Mouse (Mus musculus): Measurements from ENCODE around the gene Dock1.

The Dock1 gene

DNA sequence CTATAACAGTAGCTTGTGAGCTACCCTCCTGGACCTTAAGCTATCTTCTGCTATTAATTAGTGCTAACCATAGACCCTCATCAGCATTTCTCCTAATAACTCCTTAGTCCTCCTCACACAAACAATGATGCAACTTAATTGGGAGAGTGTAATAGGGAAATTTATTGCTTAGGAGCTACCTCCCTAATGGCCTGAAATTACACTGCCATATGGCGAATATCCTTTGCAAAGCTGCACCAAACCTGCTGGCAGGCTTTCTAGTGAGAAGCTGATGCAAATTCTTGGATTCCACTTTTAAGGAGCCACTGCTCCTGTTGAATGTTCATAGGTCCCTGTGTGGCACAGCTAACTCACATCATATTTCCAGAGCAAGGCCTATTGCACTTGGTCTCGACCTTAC is 320.5 kb downstream of the Dock1 start:
- no peak for DNase-seq

DNA sequence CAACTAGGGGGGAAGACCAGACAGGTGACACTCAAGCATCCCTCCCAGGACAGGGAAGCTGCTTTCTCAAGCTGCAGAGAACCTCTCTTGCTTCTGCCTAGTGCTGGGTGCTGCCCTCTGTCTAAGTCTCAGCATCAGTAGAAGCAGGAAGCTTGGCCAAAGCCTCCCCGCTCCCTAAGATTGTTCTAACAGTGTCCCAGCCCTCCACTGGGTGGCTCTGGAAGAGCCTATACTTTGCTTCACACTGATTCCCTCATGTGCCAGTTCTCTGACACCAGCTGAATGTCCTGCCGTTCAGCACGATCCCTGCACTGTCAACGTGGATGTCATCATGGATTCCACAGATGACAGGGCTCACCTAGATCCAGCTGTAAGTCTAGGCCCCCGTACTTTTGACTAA is 324.5 kb downstream of the Dock1 start:
- no peak for DNase-seq

DNA sequence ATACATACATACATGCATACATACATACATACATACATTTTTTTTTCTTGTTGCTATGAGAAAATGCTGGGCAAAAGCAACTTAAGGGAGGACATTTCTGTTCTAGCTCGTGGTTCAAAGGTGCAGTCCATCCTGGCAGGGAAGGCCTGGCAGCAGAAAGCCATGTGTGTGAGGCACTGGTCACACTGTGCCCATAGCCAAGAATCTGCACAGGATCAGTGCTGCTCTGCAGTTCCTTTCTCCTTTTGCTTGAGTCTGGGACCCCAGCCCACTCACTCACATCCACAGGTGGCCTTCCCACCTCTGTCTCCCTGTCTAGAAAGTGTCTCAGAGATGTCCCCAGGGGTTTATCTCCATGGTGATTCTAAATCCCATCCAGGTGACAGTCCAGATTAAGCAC is 331.8 kb downstream of the Dock1 start:
- DNase-seq: no peak

- DNase-seq: no peak
Observed at GRCm38 (mm10) chr7:135002891-135003290, 332.4 kb downstream of the Dock1 start.

DNA sequence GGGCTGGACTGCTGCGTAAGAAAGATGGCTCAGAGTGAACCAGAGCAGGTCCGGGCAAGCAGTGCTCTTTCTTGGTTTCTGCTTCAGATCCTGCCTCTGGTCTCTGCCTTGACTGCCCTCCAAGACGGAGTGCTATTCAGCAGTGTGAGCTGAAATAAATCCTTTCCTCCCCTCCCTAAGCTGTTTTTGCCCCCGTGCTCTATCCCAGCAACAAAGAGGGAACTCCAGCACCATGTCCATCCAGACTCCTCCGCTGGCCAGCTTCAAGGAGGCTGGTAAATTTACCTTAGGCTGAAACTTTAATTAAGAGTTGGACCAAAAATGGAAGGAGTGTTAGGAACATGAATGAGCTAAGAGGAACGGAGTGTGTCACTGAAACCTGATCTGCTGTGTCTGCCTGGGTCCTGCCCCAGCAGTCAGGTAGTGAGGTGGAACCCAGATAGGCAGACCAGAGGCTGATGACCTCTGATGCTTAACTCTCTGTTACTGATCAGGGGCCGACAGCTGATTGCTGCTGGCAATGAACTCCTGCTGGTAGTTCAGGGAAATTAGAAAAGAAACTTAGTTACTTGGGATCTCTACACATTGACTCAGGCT is 335.6 kb downstream of the Dock1 start:
- DNase-seq: no peak

GRCm38 (mm10) chr7:135008021-135008420 is 337.6 kb downstream of the Dock1 start:
- no peak for DNase-seq

DNA sequence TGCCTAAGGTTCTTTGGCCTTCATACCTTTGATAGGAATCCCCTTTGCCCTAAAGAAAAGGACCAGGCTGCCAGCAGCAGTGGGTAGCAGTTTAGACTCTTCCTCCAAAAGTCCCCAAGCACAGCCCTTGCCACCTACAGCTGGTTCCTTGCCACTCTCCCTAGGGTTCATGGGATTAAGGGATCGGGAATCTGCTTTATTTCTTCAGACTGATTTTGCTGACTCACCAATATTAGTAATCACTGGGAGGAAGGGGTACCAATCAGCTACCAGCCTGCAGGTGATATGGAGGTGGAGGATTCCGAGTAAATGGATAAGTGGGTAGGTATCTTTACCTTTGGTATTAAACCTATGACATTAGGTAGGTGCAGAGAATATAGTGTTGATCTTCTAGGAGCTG is 340.5 kb downstream of the Dock1 start:
- no peak for DNase-seq

DNA sequence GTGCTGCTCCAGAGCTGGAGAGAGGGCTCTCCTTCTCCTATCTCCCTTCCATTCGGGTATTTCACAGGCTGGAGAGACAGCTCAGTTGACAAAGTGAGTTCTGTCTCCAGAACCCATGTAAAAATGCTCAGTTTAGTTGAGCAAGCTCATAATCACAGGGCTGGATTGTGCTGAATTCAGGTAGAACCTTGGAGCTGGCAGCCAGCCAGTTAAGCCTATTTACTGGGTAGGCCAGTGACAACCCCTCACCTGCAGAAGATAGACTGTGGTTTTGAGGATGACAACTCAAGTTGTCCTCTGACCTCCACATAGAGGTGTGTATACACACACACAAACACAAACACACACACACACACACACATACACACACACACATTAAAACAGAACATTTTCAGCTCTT is 347.1 kb downstream of the Dock1 start:
- DNase-seq: no peak

GRCm38 (mm10) chr7:135020762-135021161 is 350.3 kb downstream of the Dock1 start:
- DNase-seq: no peak

- no peak for DNase-seq
Observed at GRCm38 (mm10) chr7:135021544-135022100, 351.2 kb downstream of the Dock1 start.

GRCm38 (mm10) chr7:135024531-135024930 is 354.1 kb downstream of the Dock1 start:
- DNase-seq: no peak

DNA sequence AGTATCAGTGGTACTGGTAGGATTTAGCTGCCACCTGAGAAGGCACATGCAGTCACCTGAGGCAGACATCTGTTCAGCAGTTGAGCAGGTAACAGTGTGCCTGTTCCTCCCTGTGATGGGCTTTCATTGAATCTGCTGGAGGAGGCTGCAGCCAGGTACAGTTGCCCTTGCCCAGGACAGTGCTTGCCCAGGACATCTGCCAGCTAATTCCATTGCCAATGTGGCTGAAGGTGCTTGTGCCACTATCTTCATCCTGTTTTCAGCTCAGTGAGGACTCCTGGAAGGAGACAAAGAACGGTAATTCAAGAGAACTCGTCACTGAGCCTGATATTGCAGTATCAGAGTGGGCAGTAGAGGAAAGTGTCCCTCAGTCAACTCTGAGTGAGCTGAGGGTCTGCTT is 358.3 kb downstream of the Dock1 start:
- no peak for DNase-seq

DNA sequence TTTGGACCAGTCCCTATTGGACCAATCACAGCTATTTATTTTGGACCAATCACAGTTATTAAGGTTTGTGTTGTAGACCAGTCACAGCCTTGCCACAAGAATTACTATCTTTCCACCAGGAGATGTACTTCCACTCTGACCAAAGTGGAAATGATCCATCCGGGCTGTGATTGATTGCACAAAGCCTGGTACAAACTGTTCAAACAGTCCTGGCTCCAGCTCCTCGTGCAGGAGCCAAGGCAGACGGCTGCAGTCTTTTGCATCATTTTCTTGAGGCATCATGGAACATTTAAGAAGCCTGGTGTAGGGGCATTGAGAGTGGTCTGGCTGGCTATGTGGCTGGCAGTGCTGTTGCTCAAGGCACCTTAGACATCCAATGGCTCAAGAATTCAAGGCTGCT is 358.7 kb downstream of the Dock1 start:
- peak; percentile 20 for DNase-seq

DNA sequence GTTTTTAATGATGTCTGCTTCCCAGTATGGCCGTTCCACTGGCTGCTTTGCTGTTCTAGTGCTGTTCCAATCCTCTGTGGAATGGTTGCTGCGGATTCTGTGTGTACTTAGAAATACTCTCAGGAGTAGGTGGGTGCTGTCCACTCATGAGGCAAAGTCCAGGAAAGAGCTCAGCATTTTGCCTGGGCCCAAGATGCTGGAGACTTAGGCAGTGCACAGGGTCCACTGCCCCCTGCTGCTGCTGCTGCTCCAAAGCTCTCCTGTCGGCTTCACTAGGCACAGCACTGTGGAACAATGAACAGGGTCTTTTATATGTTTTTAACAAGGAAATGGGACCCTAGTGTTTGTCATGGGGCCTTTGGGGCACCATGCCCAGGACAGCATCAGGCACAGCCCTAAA is 361.0 kb downstream of the Dock1 start:
- DNase-seq: no peak

DNA sequence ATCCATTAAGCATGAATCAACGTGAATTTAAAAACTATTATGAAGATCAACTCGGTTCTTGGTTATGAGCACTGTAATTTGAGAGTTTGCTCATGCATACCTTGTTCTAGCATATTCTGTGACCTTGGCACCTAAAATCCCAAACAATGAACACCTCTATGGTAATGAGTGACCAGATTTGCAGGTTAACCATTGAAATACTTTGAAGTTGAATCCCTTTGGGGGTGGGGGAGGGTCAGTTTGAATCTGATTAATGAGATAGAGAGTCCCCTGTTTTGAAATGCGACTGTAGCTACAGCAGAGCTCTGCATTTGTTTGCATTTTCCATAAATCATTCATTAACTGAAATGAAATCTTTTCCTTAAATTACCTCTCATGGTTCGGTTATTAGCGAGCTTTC is 364.4 kb downstream of the Dock1 start:
- no peak for DNase-seq

- no peak for DNase-seq
Observed at GRCm38 (mm10) chr7:135035651-135036050, 365.2 kb downstream of the Dock1 start.

DNA sequence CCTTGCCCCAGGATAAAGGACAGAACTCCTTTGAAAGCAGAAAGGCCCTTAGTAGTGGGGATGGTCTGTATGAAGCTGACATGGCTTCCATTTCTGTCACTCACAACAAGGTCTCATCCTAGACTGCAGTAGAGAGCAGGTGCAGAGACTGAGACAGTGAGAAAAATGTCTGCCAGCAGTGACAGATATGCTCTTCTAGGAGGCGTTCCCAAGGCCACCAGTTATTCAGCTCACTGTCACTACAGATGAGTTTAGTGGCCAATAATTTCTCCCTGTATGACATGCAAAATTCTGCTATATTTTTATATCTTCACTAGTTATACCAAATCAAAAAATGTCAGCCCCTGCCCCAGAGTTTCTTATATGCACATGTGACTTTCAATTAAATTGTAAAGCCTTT is 368.5 kb downstream of the Dock1 start:
- no peak for DNase-seq

GRCm38 (mm10) chr7:135043931-135044765 is 373.7 kb downstream of the Dock1 start:
- DNase-seq: no peak

DNA sequence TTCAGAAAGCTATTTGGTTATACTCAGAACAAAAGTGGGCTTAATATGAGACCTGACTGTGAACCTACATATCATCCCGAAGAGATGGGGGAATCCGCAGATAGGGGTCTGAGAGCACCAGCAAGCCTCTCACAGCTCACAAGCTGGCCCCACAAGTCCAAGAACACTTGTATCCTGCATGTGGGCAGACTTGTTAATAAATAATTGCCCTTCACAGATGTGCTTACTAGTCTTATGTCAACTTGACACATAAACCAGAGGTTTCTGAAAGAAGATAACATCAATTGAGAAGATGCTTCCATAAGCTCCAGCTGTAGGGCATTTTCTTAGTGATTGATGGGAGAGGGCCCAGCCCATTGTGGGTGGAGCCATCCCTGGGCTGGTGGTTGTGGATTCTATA is 379.0 kb downstream of the Dock1 start:
- no peak for DNase-seq

DNA sequence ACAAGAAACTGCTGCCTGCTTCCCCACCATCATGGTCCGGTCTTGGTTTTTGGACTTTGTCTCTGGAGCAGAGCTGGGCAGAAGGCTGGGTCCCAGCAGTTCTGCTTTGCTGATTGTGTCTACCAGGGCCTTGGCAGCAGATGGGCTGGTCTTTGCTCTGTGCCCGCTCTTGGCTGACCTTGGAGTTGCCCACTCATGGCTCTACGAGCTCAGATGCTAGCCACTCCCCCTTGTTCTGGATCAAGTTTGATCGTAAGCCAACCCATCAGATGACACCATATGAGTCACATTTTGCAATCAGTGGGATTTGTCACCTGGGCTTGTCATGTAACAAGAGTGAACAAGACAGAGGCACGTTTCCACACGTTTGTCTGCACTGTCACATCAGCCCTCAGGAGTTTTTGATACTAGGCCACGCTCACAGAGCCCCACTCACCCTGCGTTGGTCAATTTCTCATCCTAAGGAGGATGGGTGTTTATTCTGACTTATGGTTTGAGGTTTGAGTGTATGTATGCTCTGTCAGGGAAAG is 382.8 kb downstream of the Dock1 start:
- DNase-seq: no peak

- DNase-seq: peak; percentile 6
Observed at GRCm38 (mm10) chr7:135054664-135055063, 384.2 kb downstream of the Dock1 start.

DNA sequence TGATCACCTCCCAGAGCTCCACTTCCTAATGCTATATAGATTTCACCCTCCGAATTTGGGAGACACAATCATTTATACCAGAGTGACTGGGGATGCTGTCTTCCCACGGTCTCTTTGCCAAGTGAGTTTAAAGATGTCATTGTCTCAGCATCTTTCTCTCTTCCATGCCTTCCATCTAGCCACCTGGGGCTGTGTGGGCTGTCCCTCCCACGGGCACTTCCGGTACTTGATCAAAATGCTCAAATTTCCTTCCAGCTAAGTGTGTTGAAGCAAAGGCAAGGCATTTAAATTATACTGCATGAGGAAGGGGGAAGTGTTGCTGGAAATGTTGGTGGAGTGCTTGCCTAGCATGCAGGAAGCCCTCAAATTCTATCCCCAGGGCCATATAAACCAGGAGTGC is 388.6 kb downstream of the Dock1 start:
- no peak for DNase-seq

DNA sequence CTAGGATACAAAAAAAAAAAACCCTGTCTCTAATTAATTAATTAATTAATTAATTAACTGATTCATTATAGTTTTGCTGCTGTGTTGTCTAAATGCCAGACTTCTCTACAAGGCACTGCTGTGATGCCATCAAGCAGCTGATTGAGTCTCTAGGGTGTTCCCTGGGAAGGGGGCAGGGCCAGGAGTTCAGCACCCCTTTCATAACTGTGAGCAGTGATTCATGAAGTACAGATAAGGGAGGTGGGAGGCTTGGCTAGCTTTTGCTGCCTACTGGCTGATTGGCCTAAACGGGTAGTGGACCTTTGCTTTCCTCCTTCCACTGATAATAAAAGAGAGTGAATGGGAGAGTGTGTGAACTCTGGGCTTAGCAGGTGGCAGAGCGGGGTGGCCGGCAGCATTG is 389.1 kb downstream of the Dock1 start:
- DNase-seq: no peak

DNA sequence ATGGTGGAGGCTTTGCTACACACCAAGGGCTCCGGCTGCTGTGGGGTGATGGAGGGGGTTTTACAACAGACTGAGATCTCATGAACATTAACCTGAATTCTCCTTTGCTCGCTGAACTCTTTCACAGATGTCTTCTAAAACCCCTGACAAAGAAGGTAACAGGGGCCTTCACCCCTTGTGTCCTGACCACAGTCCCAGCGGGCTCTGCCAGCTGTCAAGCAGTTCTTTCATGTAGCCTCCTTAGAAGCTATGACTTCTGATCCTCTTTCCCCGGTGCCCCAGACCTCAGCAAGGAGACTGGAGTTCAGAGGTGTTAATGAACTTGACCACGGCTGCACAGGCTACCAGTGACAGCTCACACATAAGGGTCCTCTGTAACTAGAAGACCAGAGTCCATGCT is 393.4 kb downstream of the Dock1 start:
- DNase-seq: no peak

Measured in lung, postnatal 10 days (tissue).